Mouse (Mus musculus) stomach, embryonic 16.5 days (tissue): Measurements from ENCODE around the gene Galnt2. TPM values are rescaled to one million over a fixed set of nuclear protein-coding genes. Genes with fewer than 3 reads are reported as not detected.

Experiments used
- ATAC-seq: fragments of 200-750 bp; cut with Nextera tagmentation; 2 replicates; pipeline ENCODE4 v1.8.0; 2017; ENCODE audit warnings: moderate number of reproducible peaks, moderate TSS enrichment; ENCODE audit not compliant: insufficient read depth, low FRiP score
- H3K27ac ChIP-seq: fragments of 300-500 bp; sonication (generic); 2 replicates; pipeline ENCODE4 v1.5.1; 2014; ENCODE audit warnings: low read length
- H3K27me3 ChIP-seq: fragments of 300-500 bp; sonication (generic); 2 replicates; pipeline ENCODE4 v1.6.1; 2014; ENCODE audit warnings: low read length, control low read depth, mixed read lengths; ENCODE audit not compliant: control insufficient read depth, insufficient read depth
- H3K36me3 ChIP-seq: fragments of 300-500 bp; sonication (generic); 2 replicates; pipeline ENCODE4 v1.6.1; 2014; ENCODE audit warnings: low read length; ENCODE audit not compliant: control insufficient read depth, insufficient read depth
- H3K4me1 ChIP-seq: fragments of 300-500 bp; sonication (generic); 2 replicates; pipeline ENCODE4 v1.6.1; 2014; ENCODE audit warnings: low read length, control low read depth, mixed read lengths; ENCODE audit not compliant: control insufficient read depth, insufficient read depth
- H3K4me2 ChIP-seq: fragments of 300-500 bp; sonication (generic); 2 replicates; pipeline ENCODE4 v1.6.1; 2014; ENCODE audit warnings: low read depth, low read length, mixed read lengths
- H3K4me3 ChIP-seq: fragments of 300-500 bp; sonication (generic); replicated peaks from 2 replicates; pipeline ENCODE4 v1.5.1; 2014; ENCODE audit warnings: mild to moderate bottlenecking, low read length
- H3K9ac ChIP-seq: fragments of 300-500 bp; sonication (generic); 2 replicates; pipeline ENCODE4 v1.6.1; 2014; ENCODE audit warnings: low read length
- H3K9me3 ChIP-seq: fragments of 300-500 bp; sonication (generic); replicated peaks from 2 replicates; pipeline ENCODE4 v1.6.1; 2016; ENCODE audit warnings: low read length, control low read depth; ENCODE audit not compliant: control insufficient read depth
- WGBS: fragments of 180-500 bp; shearing (Covaris S2); extraction: QIAGEN DNeasy Blood & Tissue Kit; methylation state at CpG from one replicate; pipeline ENCODE4 v1.1.7; 2014; 5-methylcytosine and 5-hydroxymethylcytosine counted together
- polyA plus RNA-seq: library from polyadenylated mRNA; unstranded; fragments of >200 nt; fragmentation: Nextera tagmentation; extraction: Ambion mirVana; gene quantifications from 2 replicates; pipeline ENCODE4 v1.2.1, GENCODE M21; 2015

Galnt2 gene
- polyA plus RNA-seq, 1 experiment from 2014 or later = 49.3 TPM

GRCm38 (mm10) chr8:124386225-124386899 is 155.2 kb downstream of the Galnt2 start:
- ATAC-seq = no peak
- no peak overlapping the region for H3K4me2 ChIP-seq
- H3K9ac ChIP-seq = no peak overlapping the region
- H3K4me1 ChIP-seq = no peaks in the 10 kb centered on the region
- H3K4me3 ChIP-seq = no peak overlapping the region
- WGBS = 81% methylated on average over 23 of the region's 23 CpGs
- H3K36me3 ChIP-seq = no peaks in the 10 kb centered on the region
- no peak overlapping the region for H3K27ac ChIP-seq
- H3K27me3 ChIP-seq = no peaks in the 10 kb centered on the region
- H3K9me3 ChIP-seq = no peaks in the 10 kb centered on the region

DNA sequence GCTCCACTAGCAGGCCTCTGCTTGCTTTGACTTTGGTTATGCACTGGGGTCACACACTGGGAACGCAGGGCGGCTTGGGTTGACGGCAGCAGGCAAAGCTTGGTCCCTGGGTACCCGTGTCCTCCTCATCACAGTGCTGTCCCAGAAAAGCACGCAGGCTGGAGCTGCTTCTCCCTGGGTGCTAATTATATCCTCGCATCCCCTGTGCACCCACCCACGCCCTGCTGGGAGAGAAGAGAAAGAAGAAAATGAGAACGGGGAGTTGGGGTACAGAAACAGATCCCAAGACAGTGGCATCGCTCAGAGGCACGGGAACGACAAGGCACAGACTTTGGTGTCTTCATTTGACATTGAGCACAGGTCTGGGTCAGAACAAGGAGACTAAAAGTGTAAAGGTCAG is 158.3 kb downstream of the Galnt2 start:
- no peak for ATAC-seq
- no peak overlapping the region for H3K4me2 ChIP-seq
- H3K36me3 ChIP-seq = no peaks in the 10 kb centered on the region
- no peak overlapping the region for H3K9ac ChIP-seq
- no peak overlapping the region for H3K4me3 ChIP-seq
- 83% methylated on average over 11 of the region's 11 CpGs for WGBS
- H3K27me3 ChIP-seq = no peaks in the 10 kb centered on the region
- no peaks in the 10 kb centered on the region for H3K9me3 ChIP-seq
- H3K4me1 ChIP-seq = no peaks in the 10 kb centered on the region
- H3K27ac ChIP-seq = no peak overlapping the region

- Histone ChIP-seq H3K4me2 (no peak overlapping the region), H3K4me1 (no peaks in the 10 kb centered on the region), H3K9ac (no peak overlapping the region), H3K4me3 (no peak overlapping the region), H3K9me3 (no peaks in the 10 kb centered on the region), H3K27me3 (no peaks in the 10 kb centered on the region), H3K27ac (no peak overlapping the region), H3K36me3 (no peaks in the 10 kb centered on the region)
- 83% methylated on average over 7 of the region's 7 CpGs for WGBS
- no peak for ATAC-seq
These were observed 160.0 kb downstream of the Galnt2 start for GRCm38 (mm10) chr8:124391191-124391590.

GRCm38 (mm10) chr8:124392271-124393012 is 161.3 kb downstream of the Galnt2 start:
- no peak overlapping the region for H3K9ac ChIP-seq
- H3K27me3 ChIP-seq = no peaks in the 10 kb centered on the region
- no peaks in the 10 kb centered on the region for H3K9me3 ChIP-seq
- no peak overlapping the region for H3K4me3 ChIP-seq
- H3K27ac ChIP-seq = peak overlapping the region; percentile 58
- ATAC-seq = peak; percentile 64; the same call in 1 of the 2 replicates
- 48% methylated on average over 10 of the region's 10 CpGs for WGBS
- H3K36me3 ChIP-seq = no peaks in the 10 kb centered on the region
- H3K4me1 ChIP-seq = peaks cover 5% of the 10 kb centered on the region
- no peak overlapping the region for H3K4me2 ChIP-seq

GRCm38 (mm10) chr8:124393013-124393412 is 161.8 kb downstream of the Galnt2 start:
- H3K4me2 ChIP-seq = no peak overlapping the region
- no peaks in the 10 kb centered on the region for H3K9me3 ChIP-seq
- no peak for ATAC-seq
- H3K27ac ChIP-seq = peak overlapping the region; percentile 58
- no peaks in the 10 kb centered on the region for H3K27me3 ChIP-seq
- no peak overlapping the region for H3K4me3 ChIP-seq
- H3K9ac ChIP-seq = no peak overlapping the region
- no peaks in the 10 kb centered on the region for H3K36me3 ChIP-seq
- WGBS = 79% methylated on average over 5 of the region's 5 CpGs
- H3K4me1 ChIP-seq = peaks cover 10% of the 10 kb centered on the region

GRCm38 (mm10) chr8:124393927-124394326 is 162.7 kb downstream of the Galnt2 start:
- Histone ChIP-seq H3K27ac (peak overlapping the region; percentile 58; the same call in 1 of the 2 replicates), H3K9me3 (no peaks in the 10 kb centered on the region), H3K36me3 (no peaks in the 10 kb centered on the region), H3K9ac (no peak overlapping the region), H3K4me2 (no peak overlapping the region), H3K4me3 (no peak overlapping the region), H3K4me1 (peaks cover 10% of the 10 kb centered on the region), H3K27me3 (no peaks in the 10 kb centered on the region)
- WGBS = 81% methylated on average over 4 of the region's 4 CpGs
- no peak for ATAC-seq

DNA sequence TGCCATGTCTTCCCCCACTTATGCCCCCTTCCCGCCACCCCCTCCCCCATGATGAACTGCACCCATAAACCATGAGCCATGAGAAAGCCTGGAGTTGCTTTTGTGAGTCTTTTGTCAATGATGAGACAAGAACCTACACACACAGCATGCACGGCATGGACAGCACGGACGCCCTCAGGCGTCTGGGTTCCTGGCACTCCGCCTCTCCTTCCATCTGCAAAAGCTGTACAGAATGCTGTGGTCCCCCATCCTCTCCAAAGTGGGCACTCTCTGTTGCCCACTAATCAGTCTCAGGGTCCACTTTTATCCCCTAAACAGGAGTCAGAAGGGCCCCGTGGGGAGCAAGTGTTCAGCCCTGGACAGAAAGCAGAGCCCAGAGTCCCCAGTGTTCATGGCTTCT is 163.8 kb downstream of the Galnt2 start:
- peaks cover 10% of the 10 kb centered on the region for H3K4me1 ChIP-seq
- H3K9me3 ChIP-seq = no peaks in the 10 kb centered on the region
- no peak for ATAC-seq
- H3K36me3 ChIP-seq = no peaks in the 10 kb centered on the region
- peak overlapping the region; percentile 17; the same call in 1 of the 2 replicates for H3K9ac ChIP-seq
- WGBS = 60% methylated on average over 7 of the region's 7 CpGs
- peak overlapping the region; percentile 13; the same call in 1 of the 2 replicates for H3K4me2 ChIP-seq
- no peak overlapping the region for H3K4me3 ChIP-seq
- H3K27me3 ChIP-seq = no peaks in the 10 kb centered on the region
- peak overlapping the region; percentile 77 for H3K27ac ChIP-seq

Other genes with a start within 250 kb of the Galnt2 start
- 25.0 and 26.0 TPM in 2 replicates for gene Abcb10, start 248.3 kb upstream of the Galnt2 start, polyA plus RNA-seq
- 28.0 and 29.2 TPM in 2 replicates for gene Taf5l, start 210.0 kb upstream of the Galnt2 start, polyA plus RNA-seq
- 4.4 and 4.5 TPM in 2 replicates for gene Urb2, start 209.9 kb upstream of the Galnt2 start, polyA plus RNA-seq
- gene Pgbd5, start 208.3 kb downstream of the Galnt2 start, polyA plus RNA-seq = 1.9 TPM in 2 replicates